Mouse (Mus musculus): ENCODE data around the gene Soga1. TPM values are rescaled to one million over a fixed set of nuclear protein-coding genes. Genes with fewer than 3 reads are reported as not detected.

The Soga1 gene
- polyA plus RNA-seq, 1 experiment from 2014 or later, result 9.8 TPM

Other genes starting within 250 kb of the Soga1 start
- gene Tgif2, start 239.2 kb downstream of the Soga1 start, polyA plus RNA-seq (2014; fragmentation: Nextera tagmentation; extraction: Ambion mirVana), result 69.6 and 71.8 TPM in 2 replicates
- 5.9 and 8.6 TPM in 2 replicates for gene 4930518I15Rik, start 221.3 kb downstream of the Soga1 start, polyA plus RNA-seq (2014; fragmentation: Nextera tagmentation; extraction: Ambion mirVana)
- 208 and 214 TPM in 2 replicates for gene Rab5if, start 216.1 kb downstream of the Soga1 start, polyA plus RNA-seq (2014; fragmentation: Nextera tagmentation; extraction: Ambion mirVana)
- 0.47 and 0.59 TPM in 2 replicates for gene Sla2, start 192.1 kb downstream of the Soga1 start, polyA plus RNA-seq (2014; fragmentation: Nextera tagmentation; extraction: Ambion mirVana)
- 48.2 and 50.2 TPM in 2 replicates for gene Ndrg3, start 87.2 kb downstream of the Soga1 start, polyA plus RNA-seq (2014; fragmentation: Nextera tagmentation; extraction: Ambion mirVana)
- 42.1 and 44.7 TPM in 2 replicates for gene Dsn1, start 72.1 kb downstream of the Soga1 start, polyA plus RNA-seq (2014; fragmentation: Nextera tagmentation; extraction: Ambion mirVana)
- not detected in 2 replicates for gene Tldc2, start 7.8 kb upstream of the Soga1 start, polyA plus RNA-seq (2014; fragmentation: Nextera tagmentation; extraction: Ambion mirVana)
- 23.6 and 29.9 TPM in 2 replicates for gene Samhd1, start 56.0 kb upstream of the Soga1 start, polyA plus RNA-seq (2014; fragmentation: Nextera tagmentation; extraction: Ambion mirVana)
- 29.9 and 31.8 TPM in 2 replicates for gene Rbl1, start 125.3 kb upstream of the Soga1 start, polyA plus RNA-seq (2014; fragmentation: Nextera tagmentation; extraction: Ambion mirVana)
- gene Rpn2, start 199.8 kb upstream of the Soga1 start, polyA plus RNA-seq (2014; fragmentation: Nextera tagmentation; extraction: Ambion mirVana), result 227 and 256 TPM in 2 replicates
- 0.75 and 0.79 TPM in 2 replicates for gene Mroh8, start 200.3 kb upstream of the Soga1 start, polyA plus RNA-seq (2014; fragmentation: Nextera tagmentation; extraction: Ambion mirVana)